Mouse (Mus musculus) midbrain, embryonic 15.5 days (tissue): Measurements from ENCODE around the gene Klk13. TPM values are rescaled to one million over a fixed set of nuclear protein-coding genes. Genes with fewer than 3 reads are reported as not detected.

Experiments
- ATAC-seq: fragments of 200-750 bp; cut with Nextera tagmentation; replicated peaks from 2 replicates; pipeline ENCODE4 v1.8.0; 2017; ENCODE audit warnings: moderate TSS enrichment
- H3K27ac ChIP-seq: fragments of 300-500 bp; sonication (generic); 2 replicates; pipeline ENCODE4 v1.5.1; 2015; ENCODE audit warnings: mild to moderate bottlenecking, inconsistent platforms
- H3K27me3 ChIP-seq: fragments of 300-500 bp; sonication (generic); replicated peaks from 2 replicates; pipeline ENCODE4 v1.6.1; 2015; ENCODE audit warnings: inconsistent platforms
- H3K36me3 ChIP-seq: fragments of 300-500 bp; sonication (generic); replicated peaks from 2 replicates; pipeline ENCODE4 v1.6.1; 2015; ENCODE audit warnings: inconsistent platforms
- H3K4me1 ChIP-seq: fragments of 300-500 bp; sonication (generic); 2 replicates; pipeline ENCODE4 v1.6.1; 2015; ENCODE audit warnings: inconsistent platforms
- H3K4me2 ChIP-seq: fragments of 300-500 bp; sonication (generic); 2 replicates; pipeline ENCODE4 v1.6.1; 2015; ENCODE audit warnings: inconsistent platforms, mild to moderate bottlenecking, moderate library complexity
- H3K4me3 ChIP-seq: fragments of 300-500 bp; sonication (generic); 2 replicates; pipeline ENCODE4 v1.5.1; 2015; ENCODE audit warnings: mild to moderate bottlenecking, inconsistent platforms
- H3K9ac ChIP-seq: fragments of 300-500 bp; sonication (generic); 2 replicates; pipeline ENCODE4 v1.6.1; 2015; ENCODE audit warnings: mild to moderate bottlenecking, inconsistent platforms
- H3K9me3 ChIP-seq: fragments of 300-500 bp; sonication (generic); 2 replicates; pipeline ENCODE4 v1.6.1; 2016; ENCODE audit warnings: inconsistent platforms
- WGBS: fragments of 180-500 bp; shearing (Covaris S2); methylation state at CpG from one replicate; pipeline ENCODE4 v1.1.7; 2015; ENCODE audit warnings: mixed read lengths; 5-methylcytosine and 5-hydroxymethylcytosine counted together
- polyA plus RNA-seq: library from polyadenylated mRNA; unstranded; fragments of >200 nt; fragmentation: Nextera tagmentation; extraction: Ambion mirVana; gene quantifications from 2 replicates; pipeline ENCODE4 v1.2.1, GENCODE M21; 2015

The Klk13 gene
- polyA plus RNA-seq, 1 experiment from 2014 or later, result 0.21 TPM

DNA sequence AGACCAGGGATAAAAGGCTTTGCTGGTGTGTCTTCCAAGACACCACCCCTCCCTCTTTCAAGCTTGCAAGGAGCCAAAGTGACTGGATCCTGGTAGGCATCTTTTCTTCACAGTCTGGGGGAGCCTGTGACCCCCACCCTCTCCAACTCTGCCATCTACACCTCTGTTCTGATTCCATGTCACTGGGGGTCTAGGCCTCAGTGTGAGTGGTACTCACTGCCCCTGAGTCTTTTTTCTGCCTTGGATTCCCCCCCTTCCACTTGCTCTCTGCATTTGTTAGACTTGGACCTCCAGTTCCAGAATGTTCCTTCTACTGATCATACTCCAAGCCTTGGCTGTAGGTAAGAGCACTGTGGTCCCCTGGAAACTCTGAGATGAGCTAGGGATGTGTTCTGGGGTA lies 22.2 kb upstream of the Klk13 start, which contains the start of gene Klk14:
Gene Klk14 (plus strand): TSS at position 301 of the 400 bp plus-strand sequence.
- Histone ChIP-seq H3K27me3 (no peaks in the 10 kb centered on the region), H3K9ac (no peak within 1 kb of the TSS), H3K27ac (no peak within 1 kb of the TSS), H3K4me2 (no peak within 1 kb of the TSS), H3K4me1 (no peaks in the 10 kb centered on the region), H3K36me3 (no peaks in the 10 kb centered on the region), H3K9me3 (no peaks in the 10 kb centered on the region), H3K4me3 (no peak within 1 kb of the TSS)
- no peak for ATAC-seq

GRCm38 (mm10) chr7:43710031-43710430 lies 2.3 kb upstream of the Klk13 start:
- Histone ChIP-seq H3K4me2 (no peak overlapping the region), H3K36me3 (no peaks in the 10 kb centered on the region), H3K9ac (no peak overlapping the region), H3K27ac (no peak overlapping the region), H3K27me3 (no peaks in the 10 kb centered on the region), H3K4me1 (no peaks in the 10 kb centered on the region), H3K4me3 (no peak overlapping the region), H3K9me3 (no peaks in the 10 kb centered on the region)
- ATAC-seq, result no peak
- 97% methylated on average over 3 of the region's 3 CpGs for WGBS

DNA sequence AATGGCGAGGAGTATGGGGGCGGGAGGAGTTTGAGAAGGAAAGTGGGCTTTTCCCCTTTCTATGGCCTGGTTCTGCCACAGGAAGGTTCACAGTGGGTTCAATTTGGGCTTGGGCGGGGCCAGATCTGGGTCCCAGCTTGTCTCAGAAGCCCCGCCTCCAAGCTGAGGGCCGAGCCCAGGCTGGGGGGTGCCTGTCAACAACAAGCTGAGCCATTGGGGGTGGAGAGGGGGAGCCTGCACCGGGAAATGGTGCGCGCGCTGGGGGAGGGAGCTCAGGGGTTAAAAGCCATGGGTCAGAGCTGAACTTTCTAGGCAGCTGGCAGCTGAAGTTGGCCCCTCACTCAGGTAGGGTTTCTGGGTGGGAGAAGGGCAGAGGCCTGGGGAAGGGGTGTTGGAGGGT lies 550 bp downstream of the Klk13 start:
- Histone ChIP-seq H3K4me2 (no peak overlapping the region), H3K4me1 (no peaks in the 10 kb centered on the region), H3K27ac (no peak overlapping the region), H3K9me3 (no peaks in the 10 kb centered on the region), H3K4me3 (no peak overlapping the region), H3K9ac (no peak overlapping the region), H3K36me3 (no peaks in the 10 kb centered on the region), H3K27me3 (no peaks in the 10 kb centered on the region)
- 10% methylated on average over 9 of the region's 9 CpGs for WGBS
- ATAC-seq, result no peak

GRCm38 (mm10) chr7:43713741-43714351 lies 1.5 kb downstream of the Klk13 start:
- 10% methylated on average over 19 of the region's 19 CpGs for WGBS
- Histone ChIP-seq H3K27me3 (no peaks in the 10 kb centered on the region), H3K4me3 (no peak overlapping the region), H3K36me3 (no peaks in the 10 kb centered on the region), H3K4me2 (no peak overlapping the region), H3K27ac (no peak overlapping the region), H3K9ac (no peak overlapping the region), H3K4me1 (no peaks in the 10 kb centered on the region), H3K9me3 (no peaks in the 10 kb centered on the region)
- ATAC-seq, result no peak

GRCm38 (mm10) chr7:43747788-43748187 lies 35.4 kb downstream of the Klk13 start:
- Histone ChIP-seq H3K4me2 (no peak overlapping the region), H3K4me1 (no peaks in the 10 kb centered on the region), H3K27me3 (no peaks in the 10 kb centered on the region), H3K4me3 (no peak overlapping the region), H3K9ac (no peak overlapping the region), H3K27ac (no peak overlapping the region), H3K36me3 (no peaks in the 10 kb centered on the region), H3K9me3 (no peaks in the 10 kb centered on the region)
- ATAC-seq, result no peak
- 61% methylated on average over 1 of the region's 1 CpGs for WGBS

GRCm38 (mm10) chr7:43752806-43753205 lies 40.4 kb downstream of the Klk13 start:
- no peak overlapping the region for H3K27ac ChIP-seq
- no peak overlapping the region for H3K9ac ChIP-seq
- ATAC-seq, result no peak
- H3K4me2 ChIP-seq, result no peak overlapping the region
- H3K9me3 ChIP-seq, result no peaks in the 10 kb centered on the region
- no peaks in the 10 kb centered on the region for H3K27me3 ChIP-seq
- no peaks in the 10 kb centered on the region for H3K4me1 ChIP-seq
- H3K4me3 ChIP-seq, result no peak overlapping the region
- H3K36me3 ChIP-seq, result no peaks in the 10 kb centered on the region
- WGBS, result 68% methylated on average over 2 of the region's 2 CpGs

GRCm38 (mm10) chr7:43766484-43766883 lies 54.1 kb downstream of the Klk13 start:
- Histone ChIP-seq H3K27ac (no peak overlapping the region), H3K4me1 (no peaks in the 10 kb centered on the region; the same call in 1 of the 2 replicates), H3K27me3 (no peaks in the 10 kb centered on the region), H3K9me3 (no peaks in the 10 kb centered on the region), H3K4me2 (no peak overlapping the region), H3K36me3 (no peaks in the 10 kb centered on the region), H3K4me3 (no peak overlapping the region), H3K9ac (no peak overlapping the region)
- ATAC-seq, result peak; percentile 66
- WGBS, result 22% methylated on average over 8 of the region's 8 CpGs

- no peak within 1 kb of the TSS for H3K4me2 ChIP-seq
- no peak within 1 kb of the TSS for H3K4me3 ChIP-seq
- no peak within 1 kb of the TSS for H3K9ac ChIP-seq
- no peaks in the 10 kb centered on the region; the same call in 1 of the 2 replicates for H3K4me1 ChIP-seq
- H3K27me3 ChIP-seq, result no peaks in the 10 kb centered on the region
- WGBS, result 74% methylated on average over 4 of the region's 4 CpGs
- ATAC-seq, result no peak
- no peak within 1 kb of the TSS for H3K27ac ChIP-seq
- no peaks in the 10 kb centered on the region for H3K9me3 ChIP-seq
- H3K36me3 ChIP-seq, result no peaks in the 10 kb centered on the region
Observed at GRCm38 (mm10) chr7:43768597-43768996, 56.2 kb downstream of the Klk13 start, which contains the start of gene Klk12. Gene Klk12, plus strand, starts transcription at chr7:43768897.

DNA sequence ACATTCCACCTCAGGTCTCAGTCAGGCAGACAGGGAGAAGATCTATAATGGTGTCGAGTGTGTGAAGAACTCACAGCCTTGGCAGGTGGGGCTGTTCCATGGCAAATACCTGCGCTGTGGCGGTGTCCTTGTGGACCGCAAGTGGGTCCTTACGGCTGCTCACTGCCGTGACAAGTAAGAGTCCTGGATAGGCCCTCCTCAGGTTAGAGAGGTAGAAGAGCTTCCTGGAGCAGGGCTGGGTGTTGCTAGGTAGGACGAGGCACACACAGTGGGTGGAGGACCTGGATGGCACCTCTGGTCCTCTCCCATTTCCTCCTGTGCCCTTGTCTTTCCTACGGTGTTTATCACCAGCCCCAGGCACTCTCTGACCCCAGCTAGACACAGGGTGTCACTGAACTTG lies 57.3 kb downstream of the Klk13 start:
- H3K9ac ChIP-seq, result no peak overlapping the region
- no peaks in the 10 kb centered on the region; the same call in 1 of the 2 replicates for H3K4me1 ChIP-seq
- WGBS, result 93% methylated on average over 8 of the region's 8 CpGs

DNA sequence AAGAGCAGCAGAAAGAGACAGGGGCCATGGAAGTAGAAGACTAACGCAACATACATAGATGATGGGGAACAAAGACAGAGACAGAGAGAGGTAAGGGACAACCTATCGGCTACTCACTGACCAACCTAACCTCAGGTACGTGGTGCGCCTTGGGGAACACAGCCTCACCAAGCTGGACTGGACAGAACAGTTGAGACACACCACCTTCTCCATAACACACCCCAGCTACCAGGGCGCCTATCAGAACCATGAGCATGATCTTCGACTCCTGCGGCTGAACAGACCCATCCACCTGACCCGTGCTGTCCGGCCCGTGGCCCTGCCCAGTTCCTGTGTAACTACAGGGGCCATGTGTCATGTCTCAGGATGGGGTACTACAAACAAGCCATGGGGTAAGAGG lies 58.3 kb downstream of the Klk13 start:
- WGBS, result 96% methylated on average over 10 of the region's 10 CpGs
- Histone ChIP-seq H3K9me3 (no peaks in the 10 kb centered on the region), H3K4me3 (no peak overlapping the region), H3K4me2 (no peak overlapping the region), H3K4me1 (no peaks in the 10 kb centered on the region; the same call in 1 of the 2 replicates), H3K9ac (no peak overlapping the region), H3K36me3 (no peaks in the 10 kb centered on the region), H3K27ac (no peak overlapping the region), H3K27me3 (no peaks in the 10 kb centered on the region)
- no peak for ATAC-seq

More for the DNA sequence above, 57.3 kb downstream of the Klk13 start:
- Histone ChIP-seq H3K4me2 (no peak overlapping the region), H3K27ac (no peak overlapping the region), H3K36me3 (no peaks in the 10 kb centered on the region), H3K9me3 (no peaks in the 10 kb centered on the region), H3K4me3 (no peak overlapping the region), H3K27me3 (no peaks in the 10 kb centered on the region)
- ATAC-seq, result no peak

GRCm38 (mm10) chr7:43771916-43772315 lies 59.5 kb downstream of the Klk13 start:
- Histone ChIP-seq H3K9me3 (no peaks in the 10 kb centered on the region), H3K9ac (no peak overlapping the region), H3K27me3 (no peaks in the 10 kb centered on the region), H3K4me1 (no peaks in the 10 kb centered on the region), H3K4me3 (no peak overlapping the region), H3K36me3 (no peaks in the 10 kb centered on the region), H3K4me2 (no peak overlapping the region), H3K27ac (no peak overlapping the region)
- no peak for ATAC-seq
- WGBS, result 91% methylated on average over 6 of the region's 6 CpGs

DNA sequence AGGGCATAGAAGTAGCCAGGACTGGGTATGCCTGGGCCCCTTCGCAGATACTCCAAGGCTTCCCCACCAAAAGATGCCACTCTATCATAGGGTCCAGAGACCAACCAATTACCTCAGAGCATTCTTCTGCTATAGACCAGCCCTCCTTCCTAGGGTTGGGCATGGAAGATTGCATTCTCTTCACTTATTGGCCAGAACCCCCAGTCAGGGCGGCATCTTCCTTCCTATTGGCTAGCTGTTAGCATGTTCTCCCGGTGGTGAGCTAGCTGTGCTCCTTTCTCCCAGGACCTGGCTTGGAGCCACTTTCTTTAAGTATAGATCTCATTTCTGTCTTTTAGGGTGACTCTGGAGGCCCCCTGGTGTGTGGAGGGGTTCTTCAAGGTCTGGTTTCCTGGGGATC lies 60.5 kb downstream of the Klk13 start:
- no peak overlapping the region for H3K4me3 ChIP-seq
- WGBS, result 78% methylated on average over 3 of the region's 3 CpGs
- H3K27me3 ChIP-seq, result no peaks in the 10 kb centered on the region
- no peak for ATAC-seq
- H3K9me3 ChIP-seq, result no peaks in the 10 kb centered on the region
- H3K9ac ChIP-seq, result no peak overlapping the region
- no peak overlapping the region for H3K27ac ChIP-seq
- no peaks in the 10 kb centered on the region for H3K36me3 ChIP-seq
- H3K4me2 ChIP-seq, result no peak overlapping the region
- no peaks in the 10 kb centered on the region for H3K4me1 ChIP-seq

GRCm38 (mm10) chr7:43774364-43774763 lies 62.0 kb downstream of the Klk13 start, which contains the start of gene Klk11:
Gene Klk11, plus strand, starts transcription at chr7:43774604.
- no peak within 1 kb of the TSS for H3K4me2 ChIP-seq
- H3K27ac ChIP-seq, result no peak within 1 kb of the TSS
- no peaks in the 10 kb centered on the region for H3K9me3 ChIP-seq
- H3K4me3 ChIP-seq, result no peak within 1 kb of the TSS
- H3K27me3 ChIP-seq, result no peaks in the 10 kb centered on the region
- no peaks in the 10 kb centered on the region for H3K36me3 ChIP-seq
- no peak for ATAC-seq
- 86% methylated on average over 5 of the region's 5 CpGs for WGBS
- no peak within 1 kb of the TSS for H3K9ac ChIP-seq
- no peaks in the 10 kb centered on the region for H3K4me1 ChIP-seq
